ENCODE assay signal across 9 mouse cellular contexts in genomic region chr4:110350856-110351177, GRCm38 (mm10). TPM values are rescaled to one million over a fixed set of nuclear protein-coding genes. Genes with fewer than 3 reads are reported as not detected.
DNase-seq lines count a peak whose midpoint lies in the region; ATAC-seq and TF ChIP-seq lines count a peak whose summit lies in the region.
"Had no signal": no experiment of that assay in that cellular context is flagged by ENCODE, and none has a peak within 500 bp of the region (broad histone marks: within the 10 kb centered on the region; RNA-seq: fewer than 3 reads in every experiment).

No protein-coding gene starts in this region.

- TF ChIP-seq EP300 in heart, adult 2 months (IDR thresholded peaks at IDR 0.05; ENCODE audit: insufficient read depth, low read depth, low read length) = no peak

- WGBS in heart, adult 2 months = 19% methylated on average over 6 of the region's 6 CpGs
- 7% methylated on average over 6 of the region's 6 CpGs for WGBS in liver, embryonic 12.5 days (ENCODE audit: insufficient replicate concordance)

- no peak for TF ChIP-seq POLR2A in heart, adult 2 months (IDR thresholded peaks at IDR 0.05; ENCODE audit: insufficient read depth, low read depth, low read length)
- no peak for TF ChIP-seq POLR2A in testis, adult 2 months (IDR thresholded peaks at IDR 0.05; ENCODE audit: control insufficient read depth, low read depth, low read length)

- no peaks in the 10 kb centered on the region for H3K36me3 ChIP-seq in heart, adult 2 months (ENCODE audit: control insufficient read depth, insufficient read depth, low read length)
- no peaks in the 10 kb centered on the region for H3K36me3 ChIP-seq in testis, adult 2 months (ENCODE audit: control insufficient read depth, insufficient read depth, low read length)
- no peaks in the 10 kb centered on the region for H3K36me3 ChIP-seq in liver, embryonic 12.5 days

- no peak overlapping the region for H3K27ac ChIP-seq in heart, adult 2 months
- peak overlapping the region; percentile 86 for H3K27ac ChIP-seq in testis, adult 2 months (ENCODE audit: control insufficient read depth, insufficient read depth, low read depth, low read length)
- H3K27ac ChIP-seq in liver, embryonic 12.5 days = no peak overlapping the region

- peak overlapping the region; percentile 54 for H3K4me3 ChIP-seq in heart, adult 2 months
- peak overlapping the region; percentile 99 for H3K4me3 ChIP-seq in testis, adult 2 months (ENCODE audit: control insufficient read depth, low read depth, low read length)
- peak overlapping the region; percentile 57 for H3K4me3 ChIP-seq in liver, embryonic 12.5 days

- intact Hi-C loops in heart, adult 2 months (cut with DNase I) = no loop called here
- intact Hi-C loops in heart, postnatal 14 days (cut with DNase I) = loop anchor here (10.0 kb wide), 1 partner anchor 226 kb away; no protein-coding TSS in a partner anchor

- no peaks in the 10 kb centered on the region for H3K4me1 ChIP-seq in heart, adult 2 months (ENCODE audit: control insufficient read depth, insufficient read depth, low read length)
- peaks cover 4% of the 10 kb centered on the region; the same call in 1 of the 2 replicates for H3K4me1 ChIP-seq in testis, adult 2 months (ENCODE audit: control insufficient read depth, insufficient read depth, low read length)
- no peaks in the 10 kb centered on the region for H3K4me1 ChIP-seq in liver, embryonic 12.5 days

- no peaks in the 10 kb centered on the region for H3K27me3 ChIP-seq in heart, adult 2 months (ENCODE audit: control insufficient read depth, insufficient read depth, low read length)
- H3K27me3 ChIP-seq in testis, adult 2 months (ENCODE audit: control insufficient read depth, insufficient read depth, low read length) = no peaks in the 10 kb centered on the region
- peaks cover 21% of the 10 kb centered on the region for H3K27me3 ChIP-seq in liver, embryonic 12.5 days (replicated peaks)

- no peaks in the 10 kb centered on the region for H3K79me2 ChIP-seq in heart, adult 2 months (replicated peaks; ENCODE audit: control insufficient read depth, insufficient read depth, low read length)

- no peaks in the 10 kb centered on the region for H3K9me3 ChIP-seq in liver, embryonic 12.5 days (replicated peaks)

- no peak overlapping the region for H3K9ac ChIP-seq in heart, adult 2 months (ENCODE audit: low read depth, low read length)
- no peak overlapping the region for H3K9ac ChIP-seq in liver, embryonic 12.5 days

- no peak for TF ChIP-seq CTCF in heart, adult 2 months (IDR thresholded peaks at IDR 0.05)
- no peak for TF ChIP-seq CTCF in testis, adult 2 months (IDR thresholded peaks at IDR 0.05; ENCODE audit: control insufficient read depth, insufficient read depth, insufficient replicate concordance, low read depth, low read length)

- DNase-seq in heart, adult 2 months = no peak
- DNase-seq in heart, postnatal 14 days = no peak
- DNase-seq in testis, postnatal 14 days (ENCODE audit: low spot score) = no peak
- DNase-seq in ovary, adult 18-20 months (ENCODE audit: low spot score) = no peak
- DNase-seq in spleen, postnatal 10 days (ENCODE audit: low spot score in 2 of 2) = no peak
- DNase-seq in gastrocnemius, postnatal 10 days = no peak

- H3K4me2 ChIP-seq in liver, embryonic 12.5 days = peak overlapping the region; percentile 72

- ATAC-seq in liver, embryonic 12.5 days = no peak

RNA-seq across cellular contexts. Expression of gene Elavl4, which starts 0.9 kb away (rescaled TPM):
- total RNA-seq in heart, adult 2 months (2021) = under 1 TPM; 0.09 to 0.13 TPM
- polyA plus RNA-seq in heart, adult 2 months (2012; rRNA removed) = 0.09 and 0.12 TPM in 2 replicates
- under 1 TPM; 0.20 to 0.50 TPM for total RNA-seq in heart, postnatal 14 days (2021)
- 5.0 and 6.0 TPM in 2 replicates for polyA plus RNA-seq in testis, adult 2 months (2012; rRNA removed)
- polyA plus RNA-seq in liver, embryonic 12.5 days (2016; fragmentation: Nextera tagmentation; extraction: Ambion mirVana) = 0.36 and 0.76 TPM in 2 replicates
- total RNA-seq in gastrocnemius, postnatal 10 days (2021) = under 1 TPM; 0.19 to 0.27 TPM
- total RNA-seq: neutrophil, adult 5-6 weeks had no signal

RNA-seq across cellular contexts. Expression of gene Agbl4, which starts 46.6 kb away (rescaled TPM):
- under 1 TPM; 0.30 to 0.39 TPM for total RNA-seq in heart, adult 2 months (2021)
- 0.08 TPM in 1 of 2 replicates, not detected in the other for polyA plus RNA-seq in heart, adult 2 months (2012; rRNA removed)
- total RNA-seq in heart, postnatal 14 days (2021) = under 1 TPM; 0.51 to 0.79 TPM
- polyA plus RNA-seq in testis, adult 2 months (2012; rRNA removed) = 63.8 and 79.8 TPM in 2 replicates
- not detected in 2 replicates for polyA plus RNA-seq in liver, embryonic 12.5 days (2016; fragmentation: Nextera tagmentation; extraction: Ambion mirVana)
- total RNA-seq in gastrocnemius, postnatal 10 days (2021) = under 1 TPM in 1 of 2 experiments, not detected in 1; 0.12 TPM
- total RNA-seq: neutrophil, adult 5-6 weeks had no signal
